30 mouse cellular contexts compared by ENCODE assay signal in genomic region chr14:96174546-96174945, GRCm38 (mm10).
"Had no signal": no experiment of that assay in that cellular context is flagged by ENCODE, and none has a peak within 500 bp of the region (broad histone marks: within the 10 kb centered on the region; RNA-seq: fewer than 3 reads in every experiment).

No protein-coding gene starts in this region.

- H3K36me3 ChIP-seq: limb, embryonic 10.5 days; limb, embryonic 12.5 days; limb, embryonic 13.5 days; limb, embryonic 15.5 days; liver, embryonic 12.5 days; liver, embryonic 13.5 days; liver, embryonic 15.5 days; lung, embryonic 15.5 days; midbrain, embryonic 10.5 days; midbrain, embryonic 12.5 days; midbrain, embryonic 15.5 days had no signal

- DNase-seq: left cerebral cortex, postnatal 4 days; liver; liver, embryonic 13.5 days; liver, postnatal 0 days; lung, adult 18-20 months; lung, adult 2 months; lung, embryonic 14.5 days; lung, postnatal 10 days; lung, postnatal 14 days; lung, postnatal 36 days; lung, postnatal 4 days; midbrain, embryonic 14.5 days had no signal

- H3K4me2 ChIP-seq: limb, embryonic 12.5 days; limb, embryonic 13.5 days; limb, embryonic 15.5 days; liver, embryonic 11.5 days; liver, embryonic 12.5 days; liver, embryonic 13.5 days; liver, embryonic 15.5 days; lung, embryonic 14.5 days; lung, embryonic 15.5 days; midbrain, embryonic 11.5 days; midbrain, embryonic 12.5 days; midbrain, embryonic 15.5 days had no signal

- H3K27ac ChIP-seq: limb, embryonic 10.5 days; limb, embryonic 12.5 days; limb, embryonic 13.5 days; limb, embryonic 15.5 days; liver, embryonic 12.5 days; liver, embryonic 13.5 days; liver, embryonic 14.5 days; liver, embryonic 15.5 days; lung, embryonic 15.5 days; macrophage; midbrain, embryonic 10.5 days; midbrain, embryonic 12.5 days; midbrain, embryonic 15.5 days had no signal

- H3K9me3 ChIP-seq: limb, embryonic 10.5 days; limb, embryonic 12.5 days; limb, embryonic 13.5 days; limb, embryonic 15.5 days; liver, embryonic 12.5 days; liver, embryonic 13.5 days; liver, embryonic 15.5 days; lung, embryonic 15.5 days; megakaryocyte, embryonic 14.5 days; midbrain, embryonic 10.5 days; midbrain, embryonic 12.5 days; midbrain, embryonic 15.5 days had no signal

- H3K9ac ChIP-seq: limb, embryonic 12.5 days; limb, embryonic 13.5 days; limb, embryonic 15.5 days; liver, embryonic 12.5 days; liver, embryonic 13.5 days; liver, embryonic 14.5 days; liver, embryonic 15.5 days; liver, postnatal 0 days; lung, embryonic 14.5 days; lung, embryonic 15.5 days; midbrain, embryonic 12.5 days; midbrain, embryonic 15.5 days had no signal

- ATAC-seq: liver, embryonic 12.5 days; liver, postnatal 0 days; lung, postnatal 0 days; midbrain, embryonic 15.5 days; midbrain, embryonic 16.5 days had no signal

- H3K4me3 ChIP-seq: limb, embryonic 10.5 days; limb, embryonic 12.5 days; limb, embryonic 13.5 days; limb, embryonic 15.5 days; liver, embryonic 12.5 days; liver, embryonic 13.5 days; liver, embryonic 15.5 days; lung, embryonic 15.5 days; megakaryocyte, embryonic 14.5 days; midbrain, embryonic 10.5 days; midbrain, embryonic 12.5 days; midbrain, embryonic 15.5 days; myocyte had no signal

- H3K27me3 ChIP-seq: limb, embryonic 12.5 days; limb, embryonic 13.5 days; limb, embryonic 15.5 days; liver, embryonic 12.5 days; liver, embryonic 13.5 days; liver, embryonic 15.5 days; lung, embryonic 15.5 days; megakaryocyte, embryonic 14.5 days; midbrain, embryonic 12.5 days; midbrain, embryonic 15.5 days had no signal

- H3K4me1 ChIP-seq: limb, embryonic 10.5 days; limb, embryonic 12.5 days; limb, embryonic 13.5 days; limb, embryonic 15.5 days; liver, embryonic 12.5 days; liver, embryonic 13.5 days; liver, embryonic 15.5 days; lung, embryonic 15.5 days; megakaryocyte, embryonic 14.5 days; midbrain, embryonic 10.5 days; midbrain, embryonic 12.5 days; midbrain, embryonic 15.5 days had no signal
